Mouse (Mus musculus) adrenal gland, adult (tissue): ENCODE data around the gene Tbc1d5.
A peak's percentile ranks its signal among the peaks of the same experiment; 100 is the strongest.

ENCODE experiments used
- DNase-seq, 2 experiments: peaks; one replicate each; pipeline ENCODE4 v3.0.0; 2022 to 2023; ENCODE audit warnings: low spot score in 1 of 2; ENCODE audit not compliant: inconsistent age in 2 of 2

The Tbc1d5 gene

GRCm38 (mm10) chr17:51179195-51179953, at the start of gene Tbc1d5:
Gene Tbc1d5, minus strand, starts transcription at chr17:51179352.
- DNase-seq, result peak; percentile 96 to 98

- DNase-seq, result no peak
Observed at GRCm38 (mm10) chr17:51226056-51226455, 46.9 kb upstream of the Tbc1d5 start.

- DNase-seq, result no peak
Observed at GRCm38 (mm10) chr17:51223152-51223551, 44.0 kb upstream of the Tbc1d5 start.

GRCm38 (mm10) chr17:51221075-51221474, 41.9 kb upstream of the Tbc1d5 start:
- peak in 1 of 2 experiments; percentile 20 for DNase-seq

GRCm38 (mm10) chr17:51219897-51220296, 40.7 kb upstream of the Tbc1d5 start:
- DNase-seq, result no peak

GRCm38 (mm10) chr17:51216426-51216825, 37.3 kb upstream of the Tbc1d5 start:
- DNase-seq, result peak; percentile 54 to 77

- no peak for DNase-seq
Observed at GRCm38 (mm10) chr17:51209565-51209964, 30.4 kb upstream of the Tbc1d5 start.

- peak in 1 of 2 experiments; percentile 61 for DNase-seq
Observed at GRCm38 (mm10) chr17:51204643-51205042, 25.5 kb upstream of the Tbc1d5 start.

- DNase-seq, result peak in 1 of 2 experiments; percentile 15
Observed at GRCm38 (mm10) chr17:51195561-51195960, 16.4 kb upstream of the Tbc1d5 start.

GRCm38 (mm10) chr17:51194787-51195186, 15.6 kb upstream of the Tbc1d5 start:
- no peak for DNase-seq

GRCm38 (mm10) chr17:51191381-51191780, 12.2 kb upstream of the Tbc1d5 start:
- DNase-seq, result peak in 1 of 2 experiments; percentile 73

GRCm38 (mm10) chr17:51182715-51183114, 3.6 kb upstream of the Tbc1d5 start:
- DNase-seq, result peak in 1 of 2 experiments; percentile 14

- peak; percentile 80 to 93 for DNase-seq
Observed at GRCm38 (mm10) chr17:51178491-51179194, 509 bp downstream of the Tbc1d5 start.

GRCm38 (mm10) chr17:51177923-51178322, 1.2 kb downstream of the Tbc1d5 start:
- DNase-seq, result peak; percentile 19 to 74

- no peak for DNase-seq
Observed at GRCm38 (mm10) chr17:51172332-51172731, 6.8 kb downstream of the Tbc1d5 start.

GRCm38 (mm10) chr17:51171504-51171903, 7.6 kb downstream of the Tbc1d5 start:
- no peak for DNase-seq

- no peak for DNase-seq
Observed at GRCm38 (mm10) chr17:51169911-51170310, 9.2 kb downstream of the Tbc1d5 start.

- no peak for DNase-seq
Observed at GRCm38 (mm10) chr17:51162366-51162765, 16.8 kb downstream of the Tbc1d5 start.

- peak in 1 of 2 experiments; percentile 50 for DNase-seq
Observed at GRCm38 (mm10) chr17:51159261-51159660, 19.9 kb downstream of the Tbc1d5 start.

GRCm38 (mm10) chr17:51150999-51151398, 28.2 kb downstream of the Tbc1d5 start:
- DNase-seq, result peak in 1 of 2 experiments; percentile 11

- peak in 1 of 2 experiments; percentile 11 for DNase-seq
Observed at GRCm38 (mm10) chr17:51144983-51145382, 34.2 kb downstream of the Tbc1d5 start.

- DNase-seq, result no peak
Observed at GRCm38 (mm10) chr17:51142095-51142494, 37.1 kb downstream of the Tbc1d5 start.
